Mouse (Mus musculus) hindbrain, embryonic 10.5 days (tissue): ENCODE measurements around the gene Gucy1b1. TPM values are rescaled to one million over a fixed set of nuclear protein-coding genes. Genes with fewer than 3 reads are reported as not detected.
A peak's percentile ranks its signal among the peaks of the same experiment; 100 is the strongest.

Experiments used
- DNase-seq: peaks from one replicate; pipeline ENCODE4 v3.0.0-alpha.2; 2017; ENCODE audit warnings: low spot score
- H3K27ac ChIP-seq: fragments of 300-500 bp; sonication (generic); 2 replicates; pipeline ENCODE4 v1.5.1; 2016; ENCODE audit warnings: mild to moderate bottlenecking, moderate library complexity
- H3K27me3 ChIP-seq: fragments of 300-500 bp; sonication (generic); 2 replicates; pipeline ENCODE4 v1.6.1; 2016; ENCODE audit warnings: mild to moderate bottlenecking; ENCODE audit not compliant: poor library complexity, insufficient read depth, severe bottlenecking
- H3K36me3 ChIP-seq: fragments of 300-500 bp; sonication (generic); 2 replicates; pipeline ENCODE4 v1.6.1; 2016; ENCODE audit warnings: mild to moderate bottlenecking, moderate library complexity
- H3K4me1 ChIP-seq: fragments of 300-500 bp; sonication (generic); replicated peaks from 2 replicates; pipeline ENCODE4 v1.6.1; 2016; ENCODE audit warnings: mild to moderate bottlenecking
- H3K4me3 ChIP-seq: fragments of 300-500 bp; sonication (generic); 2 replicates; pipeline ENCODE4 v1.5.1; 2016; ENCODE audit warnings: mild to moderate bottlenecking, moderate library complexity
- H3K9me3 ChIP-seq: fragments of 300-500 bp; sonication (generic); 2 replicates; pipeline ENCODE4 v1.6.1; 2016; ENCODE audit warnings: mild to moderate bottlenecking, moderate library complexity
- WGBS: fragments of 180-500 bp; shearing (Covaris S2); methylation state at CpG from one replicate; pipeline ENCODE4 v1.1.7; 2016; 5-methylcytosine and 5-hydroxymethylcytosine counted together
- polyA plus RNA-seq: library from polyadenylated mRNA; unstranded; fragments of >200 nt; fragmentation: Nextera tagmentation; extraction: Ambion mirVana; gene quantifications from 2 replicates; pipeline ENCODE4 v1.2.1, GENCODE M21; 2016

Gene Gucy1b1
- polyA plus RNA-seq, 1 experiment from 2014 or later = 6.5 TPM

GRCm38 (mm10) chr3:82052029-82052428, 22.5 kb downstream of the Gucy1b1 start:
- Histone ChIP-seq H3K27me3 (no peaks in the 10 kb centered on the region), H3K9me3 (no peaks in the 10 kb centered on the region), H3K36me3 (no peaks in the 10 kb centered on the region), H3K4me1 (peaks cover 22% of the 10 kb centered on the region; the same call in 1 of the 2 replicates), H3K4me3 (no peak overlapping the region), H3K27ac (no peak overlapping the region)
- WGBS = 52% methylated on average over 2 of the region's 2 CpGs
- DNase-seq = no peak

GRCm38 (mm10) chr3:82051468-82051867, 23.0 kb downstream of the Gucy1b1 start:
- no peak overlapping the region for H3K4me3 ChIP-seq

GRCm38 (mm10) chr3:82048681-82049080, 25.8 kb downstream of the Gucy1b1 start:
- DNase-seq = no peak
- H3K27ac ChIP-seq = 0 out of 2 replicates have a peak overlapping the region, but pooled peaks have one; percentile 51
- H3K27me3 ChIP-seq = no peaks in the 10 kb centered on the region
- H3K4me1 ChIP-seq = peaks cover 18% of the 10 kb centered on the region; the same call in 1 of the 2 replicates
- H3K36me3 ChIP-seq = no peaks in the 10 kb centered on the region
- no peaks in the 10 kb centered on the region for H3K9me3 ChIP-seq
- no peak overlapping the region for H3K4me3 ChIP-seq
- 68% methylated on average over 7 of the region's 7 CpGs for WGBS

More at GRCm38 (mm10) chr3:82051468-82051867, 23.0 kb downstream of the Gucy1b1 start:
- Histone ChIP-seq H3K9me3 (no peaks in the 10 kb centered on the region), H3K27ac (no peak overlapping the region), H3K4me1 (peaks cover 22% of the 10 kb centered on the region; the same call in 1 of the 2 replicates), H3K27me3 (no peaks in the 10 kb centered on the region), H3K36me3 (no peaks in the 10 kb centered on the region)
- DNase-seq = no peak

- no peaks in the 10 kb centered on the region for H3K36me3 ChIP-seq
- H3K4me1 ChIP-seq = peaks cover 18% of the 10 kb centered on the region; the same call in 1 of the 2 replicates
- H3K9me3 ChIP-seq = no peaks in the 10 kb centered on the region
- 73% methylated on average over 4 of the region's 4 CpGs for WGBS
- H3K27me3 ChIP-seq = no peaks in the 10 kb centered on the region
- DNase-seq = no peak
- no peak overlapping the region for H3K27ac ChIP-seq
- no peak overlapping the region for H3K4me3 ChIP-seq
These were observed 26.4 kb downstream of the Gucy1b1 start for GRCm38 (mm10) chr3:82048078-82048477.

- Histone ChIP-seq H3K4me3 (no peak overlapping the region), H3K9me3 (no peaks in the 10 kb centered on the region), H3K36me3 (no peaks in the 10 kb centered on the region), H3K27ac (no peak overlapping the region), H3K4me1 (peaks cover 15% of the 10 kb centered on the region; the same call in 1 of the 2 replicates), H3K27me3 (no peaks in the 10 kb centered on the region)
- 37% methylated on average over 8 of the region's 8 CpGs for WGBS
- DNase-seq = peak; percentile 26
These were observed 27.3 kb downstream of the Gucy1b1 start for GRCm38 (mm10) chr3:82047100-82047753.

- H3K27me3 ChIP-seq = no peaks in the 10 kb centered on the region
- no peak overlapping the region for H3K27ac ChIP-seq
- H3K9me3 ChIP-seq = no peaks in the 10 kb centered on the region
- no peaks in the 10 kb centered on the region for H3K36me3 ChIP-seq
- peaks cover 11% of the 10 kb centered on the region; the same call in 1 of the 2 replicates for H3K4me1 ChIP-seq
- H3K4me3 ChIP-seq = no peak overlapping the region
- 89% methylated on average over 8 of the region's 8 CpGs for WGBS
- no peak for DNase-seq
These were observed 28.4 kb downstream of the Gucy1b1 start for GRCm38 (mm10) chr3:82046087-82046486.

GRCm38 (mm10) chr3:82044902-82045301, 29.6 kb downstream of the Gucy1b1 start:
- Histone ChIP-seq H3K36me3 (no peaks in the 10 kb centered on the region), H3K4me1 (peaks cover 11% of the 10 kb centered on the region; the same call in 1 of the 2 replicates), H3K9me3 (no peaks in the 10 kb centered on the region), H3K27me3 (no peaks in the 10 kb centered on the region), H3K4me3 (no peak overlapping the region), H3K27ac (no peak overlapping the region)
- no peak for DNase-seq
- WGBS = 90% methylated on average over 5 of the region's 5 CpGs

- no peaks in the 10 kb centered on the region for H3K9me3 ChIP-seq
- no peak overlapping the region for H3K27ac ChIP-seq
- DNase-seq = no peak
- H3K4me3 ChIP-seq = no peak overlapping the region
- H3K27me3 ChIP-seq = no peaks in the 10 kb centered on the region
- no peaks in the 10 kb centered on the region for H3K36me3 ChIP-seq
- 89% methylated on average over 6 of the region's 6 CpGs for WGBS
- 0 out of 2 replicates have a peak, but pooled peaks cover 3% of the 10 kb centered on the region for H3K4me1 ChIP-seq
These were observed 30.8 kb downstream of the Gucy1b1 start for GRCm38 (mm10) chr3:82043676-82044075.

GRCm38 (mm10) chr3:82036262-82037044, 38.0 kb downstream of the Gucy1b1 start:
- no peaks in the 10 kb centered on the region for H3K4me1 ChIP-seq

GRCm38 (mm10) chr3:82030008-82030748, 44.3 kb downstream of the Gucy1b1 start:
- Histone ChIP-seq H3K27ac (no peak overlapping the region), H3K9me3 (no peaks in the 10 kb centered on the region), H3K27me3 (no peaks in the 10 kb centered on the region), H3K36me3 (no peaks in the 10 kb centered on the region), H3K4me3 (no peak overlapping the region), H3K4me1 (no peaks in the 10 kb centered on the region)
- no peak for DNase-seq
- WGBS = 80% methylated on average over 1 of the region's 1 CpGs

More at GRCm38 (mm10) chr3:82036262-82037044, 38.0 kb downstream of the Gucy1b1 start:
- no peak for DNase-seq
- H3K27ac ChIP-seq = no peak overlapping the region
- H3K27me3 ChIP-seq = no peaks in the 10 kb centered on the region
- H3K36me3 ChIP-seq = no peaks in the 10 kb centered on the region
- 90% methylated on average over 2 of the region's 2 CpGs for WGBS
- no peak overlapping the region for H3K4me3 ChIP-seq
- no peaks in the 10 kb centered on the region for H3K9me3 ChIP-seq

GRCm38 (mm10) chr3:82029229-82029628, 45.3 kb downstream of the Gucy1b1 start:
- Histone ChIP-seq H3K4me1 (no peaks in the 10 kb centered on the region), H3K27me3 (no peaks in the 10 kb centered on the region), H3K4me3 (no peak overlapping the region), H3K27ac (no peak overlapping the region), H3K36me3 (no peaks in the 10 kb centered on the region), H3K9me3 (no peaks in the 10 kb centered on the region)
- no peak for DNase-seq
- WGBS = 2% methylated on average over 3 of the region's 3 CpGs

GRCm38 (mm10) chr3:82027286-82027685, 47.2 kb downstream of the Gucy1b1 start:
- Histone ChIP-seq H3K27me3 (no peaks in the 10 kb centered on the region), H3K4me3 (no peak overlapping the region), H3K36me3 (no peaks in the 10 kb centered on the region), H3K4me1 (no peaks in the 10 kb centered on the region), H3K9me3 (no peaks in the 10 kb centered on the region), H3K27ac (no peak overlapping the region)
- 79% methylated on average over 1 of the region's 1 CpGs for WGBS
- no peak for DNase-seq
